Mouse (Mus musculus) liver, adult 2 months (tissue): Measurements from ENCODE around the gene Chl1.

Experiments used
- CTCF ChIP-seq: fragments of 200-500 bp; IDR thresholded peaks from 2 replicates; pipeline ENCODE4 v1.5.1; 2011; ENCODE audit warnings: low read depth, low read length, control low read depth
- POLR2A ChIP-seq: fragments of 200-500 bp; IDR thresholded peaks from 2 replicates; pipeline ENCODE4 v1.6.1; 2011; ENCODE audit warnings: low read length, control low read depth; ENCODE audit not compliant: insufficient read depth; ENCODE audit errors: extremely low read depth

DNA sequence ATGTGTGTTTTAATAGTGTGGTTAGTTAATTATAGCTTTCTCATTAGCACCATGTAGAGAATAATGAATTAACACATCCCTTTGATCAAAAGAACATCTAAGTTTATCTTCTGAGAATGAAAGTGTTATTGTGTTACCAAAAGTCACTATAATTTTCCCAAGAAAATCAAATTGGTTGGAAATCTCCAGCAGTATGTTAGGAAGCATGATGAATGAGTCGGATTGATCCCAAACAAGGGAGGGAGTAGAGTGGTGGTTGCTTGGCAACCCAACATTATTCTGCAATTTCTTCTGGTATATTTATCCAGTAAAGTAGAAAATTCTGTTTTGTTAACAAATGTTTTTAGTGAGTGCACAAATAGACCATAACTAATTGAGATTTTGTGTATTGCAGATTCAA, 4.4 kb downstream of the Chl1 start:
- no peak for TF ChIP-seq CTCF
- TF ChIP-seq POLR2A = no peak
